Mouse (Mus musculus): Measurements from ENCODE around the gene Rcvrn.

Rcvrn gene

GRCm38 (mm10) chr11:67694703-67695376, at the start of gene Rcvrn:
Gene Rcvrn (plus strand): TSS chr11:67695326.
- DNase-seq (ENCODE audit: low spot score in 2 of 2), result no peak

- peak in 1 of 2 experiments; percentile 88 for DNase-seq (ENCODE audit: low spot score in 2 of 2)
These were observed 47.4 kb upstream of the Rcvrn start for GRCm38 (mm10) chr11:67647745-67648144.

GRCm38 (mm10) chr11:67648651-67649407, 46.3 kb upstream of the Rcvrn start:
- peak in 1 of 2 experiments; percentile 82 for DNase-seq (ENCODE audit: low spot score in 2 of 2)

- no peak for DNase-seq (ENCODE audit: low spot score in 2 of 2)
These were observed 45.0 kb upstream of the Rcvrn start for GRCm38 (mm10) chr11:67649971-67650707.

GRCm38 (mm10) chr11:67651731-67652130, 43.4 kb upstream of the Rcvrn start:
- no peak for DNase-seq (ENCODE audit: low spot score in 2 of 2)

GRCm38 (mm10) chr11:67652194-67652892, 42.8 kb upstream of the Rcvrn start:
- peak in 1 of 2 experiments; percentile 68 for DNase-seq (ENCODE audit: low spot score in 2 of 2)

- no peak for DNase-seq (ENCODE audit: low spot score in 2 of 2)
These were observed 42.3 kb upstream of the Rcvrn start for GRCm38 (mm10) chr11:67652893-67653255.

- DNase-seq (ENCODE audit: low spot score in 2 of 2), result no peak
These were observed 41.5 kb upstream of the Rcvrn start for GRCm38 (mm10) chr11:67653521-67654090.

- DNase-seq (ENCODE audit: low spot score in 2 of 2), result no peak
These were observed 40.6 kb upstream of the Rcvrn start for GRCm38 (mm10) chr11:67654514-67654913.

GRCm38 (mm10) chr11:67655236-67655959, 39.7 kb upstream of the Rcvrn start:
- DNase-seq (ENCODE audit: low spot score in 2 of 2), result no peak

GRCm38 (mm10) chr11:67656366-67656765, 38.8 kb upstream of the Rcvrn start:
- DNase-seq (ENCODE audit: low spot score in 2 of 2), result no peak

GRCm38 (mm10) chr11:67656811-67657210, 38.3 kb upstream of the Rcvrn start:
- no peak for DNase-seq (ENCODE audit: low spot score in 2 of 2)

- no peak for DNase-seq (ENCODE audit: low spot score in 2 of 2)
These were observed 37.3 kb upstream of the Rcvrn start for GRCm38 (mm10) chr11:67657685-67658382.

- DNase-seq (ENCODE audit: low spot score in 2 of 2), result no peak
These were observed 33.7 kb upstream of the Rcvrn start for GRCm38 (mm10) chr11:67661465-67661864.

- no peak for DNase-seq (ENCODE audit: low spot score in 2 of 2)
These were observed 31.7 kb upstream of the Rcvrn start for GRCm38 (mm10) chr11:67663437-67663836.

- DNase-seq (ENCODE audit: low spot score in 2 of 2), result peak in 1 of 2 experiments; percentile 87
These were observed 30.9 kb upstream of the Rcvrn start for GRCm38 (mm10) chr11:67664261-67664660.

GRCm38 (mm10) chr11:67664918-67665317, 30.2 kb upstream of the Rcvrn start:
- DNase-seq (ENCODE audit: low spot score in 2 of 2), result peak in 1 of 2 experiments; percentile 69

- DNase-seq (ENCODE audit: low spot score in 2 of 2), result no peak
These were observed 29.0 kb upstream of the Rcvrn start for GRCm38 (mm10) chr11:67666129-67666528.

GRCm38 (mm10) chr11:67667531-67668332, 27.4 kb upstream of the Rcvrn start:
- DNase-seq (ENCODE audit: low spot score in 2 of 2), result peak in 1 of 2 experiments; percentile 91

All from left cerebral cortex, adult 9 months (tissue).